Mouse (Mus musculus): ENCODE measurements around the gene Npl.

The Npl gene

DNA sequence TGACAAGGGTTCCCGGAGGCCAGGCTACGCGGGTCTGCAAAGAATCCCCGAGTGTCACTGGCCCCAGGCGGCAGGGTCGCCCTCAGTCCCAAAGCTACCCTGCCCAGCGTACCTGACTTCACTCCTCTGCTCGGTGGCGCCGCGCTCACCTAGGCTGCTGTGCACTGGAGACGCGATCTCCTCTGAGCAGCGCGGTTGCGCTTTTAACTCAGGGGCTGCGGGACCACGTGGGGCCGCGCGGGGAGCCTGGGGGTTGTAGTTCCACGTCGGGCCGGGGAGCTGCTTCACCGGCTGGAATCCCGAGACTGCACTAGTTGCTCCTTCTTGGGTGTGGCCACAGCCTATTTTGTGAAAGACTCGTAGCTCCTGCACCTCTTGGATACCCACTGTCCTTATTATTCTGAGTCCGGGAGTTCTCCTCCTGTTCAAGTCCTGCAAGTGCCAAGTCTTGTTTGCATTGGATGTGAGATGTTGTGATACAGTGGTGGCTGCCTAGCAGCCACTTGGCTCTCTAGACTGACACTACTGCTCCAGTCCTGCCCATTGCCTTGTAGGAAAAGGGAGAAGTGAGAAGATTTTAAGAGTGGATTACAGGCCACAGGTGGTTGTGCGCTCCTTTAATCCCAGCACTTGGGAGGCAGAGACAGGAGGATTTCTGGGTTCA, at the start of gene Npl:
TSS of gene Npl (minus strand) at position 510 of the 664 bp plus-strand sequence.
- DNase-seq (ENCODE audit: low read depth): peak; percentile 46

DNA sequence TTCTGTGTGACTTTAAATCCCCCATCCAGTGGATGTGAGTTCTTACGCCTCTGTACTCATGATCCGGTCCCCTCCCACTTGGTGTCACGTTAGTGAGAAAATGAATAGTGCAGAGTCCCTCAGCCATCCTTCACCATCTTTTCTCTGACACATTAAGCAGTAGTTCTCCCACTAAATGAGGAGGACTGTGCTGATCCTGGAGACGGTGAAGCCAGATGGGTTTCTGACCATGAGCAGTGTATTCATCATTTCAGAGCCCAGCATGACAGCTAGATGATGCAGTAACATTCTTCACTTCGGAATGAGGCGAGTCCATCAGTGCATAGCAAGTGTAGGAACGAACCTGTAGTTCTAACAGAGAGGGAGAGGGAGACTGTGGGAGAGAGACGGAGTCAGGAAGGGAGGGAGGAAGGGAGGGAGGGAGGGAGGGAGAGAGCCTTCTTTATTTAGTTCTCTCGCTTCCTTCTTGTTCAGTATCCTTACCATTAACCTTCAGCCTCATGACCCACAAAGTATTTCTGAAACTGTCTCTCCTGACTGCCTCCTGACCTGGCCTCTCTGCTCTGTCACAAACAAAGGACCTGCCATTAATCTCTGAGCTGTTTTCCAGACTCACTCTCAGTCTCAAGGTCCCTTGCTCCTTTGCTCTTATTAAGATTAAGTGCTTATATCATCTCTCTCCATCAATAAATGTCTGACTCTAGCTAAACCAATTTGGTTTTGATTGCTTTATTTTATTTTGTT, 49.6 kb upstream of the Npl start:
- DNase-seq (ENCODE audit: low read depth): no peak

DNA sequence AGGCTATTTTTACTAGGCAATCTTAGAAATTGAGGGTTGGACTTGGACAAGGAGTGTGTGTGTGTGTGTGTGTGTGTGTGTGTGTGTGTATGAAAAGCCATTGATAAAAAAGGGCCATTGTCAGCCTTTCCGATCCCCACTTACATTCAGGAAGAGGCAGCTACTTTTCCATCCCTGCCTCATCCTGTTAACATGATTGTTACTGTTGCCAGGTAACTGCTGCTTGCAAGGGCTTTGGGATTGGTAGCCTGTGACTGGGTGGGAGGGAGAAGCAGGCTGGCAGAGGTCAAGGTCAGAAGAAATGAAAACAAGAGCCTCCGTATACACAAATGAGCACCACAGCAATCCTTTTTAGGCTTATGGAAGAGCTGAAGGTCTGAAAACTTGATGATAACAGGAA, 48.9 kb upstream of the Npl start:
- no peak for DNase-seq (ENCODE audit: low read depth)

DNA sequence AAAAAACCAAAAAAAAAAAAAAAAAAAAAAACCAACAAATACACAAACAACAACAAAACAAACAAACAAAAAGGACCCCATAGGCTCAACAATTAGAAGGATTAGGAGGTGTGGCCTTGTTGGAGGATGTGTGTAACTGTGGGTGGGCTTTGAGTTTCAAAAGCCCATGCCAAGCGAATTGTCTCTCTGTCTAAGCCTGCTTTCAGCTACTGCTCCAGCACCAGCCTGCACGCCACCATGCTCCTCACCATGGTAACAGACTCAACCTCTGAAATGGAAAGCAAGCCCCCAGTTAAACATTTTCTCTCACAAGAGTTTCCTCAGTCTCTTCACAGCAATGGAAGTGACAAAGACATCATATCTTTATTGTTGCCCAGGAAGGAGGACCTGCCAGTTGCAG, 43.8 kb upstream of the Npl start:
- no peak for DNase-seq (ENCODE audit: low read depth)

DNA sequence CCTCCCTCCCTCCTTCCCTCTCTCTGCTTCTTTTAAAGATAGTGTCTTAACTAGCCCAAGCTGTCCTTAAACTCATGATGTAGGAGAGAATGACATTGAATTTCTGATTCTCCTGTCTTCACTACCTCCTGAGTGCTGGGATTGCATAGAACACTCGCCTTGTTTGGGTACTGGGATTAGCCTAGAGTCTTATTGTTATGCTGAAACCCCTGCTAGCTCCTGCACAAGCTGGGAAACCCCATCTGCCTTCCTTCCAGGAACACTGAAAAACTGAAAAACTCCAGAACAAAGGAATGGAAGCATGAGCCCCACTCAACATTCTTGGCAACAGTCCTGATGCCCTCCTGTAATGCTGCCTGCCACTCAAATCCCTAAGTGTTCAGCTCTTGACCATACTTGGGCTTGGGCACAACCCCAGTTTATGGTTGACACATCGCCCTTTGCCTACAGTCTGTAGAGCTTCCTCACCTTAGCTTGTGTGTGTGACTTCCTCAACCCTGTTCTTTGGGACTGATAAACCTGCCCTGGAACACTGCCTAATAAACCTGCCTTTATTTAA, 40.4 kb upstream of the Npl start:
- no peak for DNase-seq (ENCODE audit: low read depth)

DNA sequence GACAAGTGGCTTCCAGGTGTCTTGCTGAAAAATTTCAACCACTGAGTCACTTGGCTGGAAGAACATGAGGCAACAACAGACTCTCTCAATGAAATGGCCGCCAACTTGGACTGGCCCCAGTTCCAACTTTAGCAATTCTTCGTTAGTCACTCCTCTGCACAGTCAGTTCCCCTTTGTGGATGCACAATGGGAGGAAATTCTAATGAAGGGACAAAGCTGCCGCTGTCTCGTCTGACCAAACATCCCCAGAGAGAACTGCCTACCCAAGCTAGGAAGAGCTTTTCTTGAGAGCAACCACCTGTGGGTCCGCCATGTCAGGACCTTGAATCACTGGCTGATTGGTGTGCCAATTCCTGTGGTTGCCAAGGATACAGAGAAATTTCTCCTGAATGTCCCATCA, 38.1 kb upstream of the Npl start:
- no peak for DNase-seq (ENCODE audit: low read depth)

DNA sequence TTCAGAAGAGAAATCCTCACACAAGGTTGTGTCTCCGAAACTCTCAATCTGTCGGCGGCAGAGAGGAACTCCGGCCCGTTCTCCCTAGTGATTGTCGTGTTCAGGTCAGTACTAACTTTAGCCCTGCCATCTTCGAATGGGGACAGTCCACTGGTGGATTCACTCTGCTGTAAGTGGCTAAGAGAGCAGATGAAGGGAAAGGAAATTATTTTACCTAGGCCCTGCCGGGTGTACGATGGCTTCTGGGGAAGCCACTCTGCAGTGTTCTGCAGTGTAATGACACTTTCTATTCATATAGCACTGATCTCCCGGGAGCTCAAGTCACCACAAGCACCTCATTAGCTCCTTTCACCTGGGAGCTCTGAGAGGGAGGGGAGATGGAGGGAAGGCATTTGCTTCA, 37.0 kb upstream of the Npl start:
- DNase-seq (ENCODE audit: low read depth): no peak

DNA sequence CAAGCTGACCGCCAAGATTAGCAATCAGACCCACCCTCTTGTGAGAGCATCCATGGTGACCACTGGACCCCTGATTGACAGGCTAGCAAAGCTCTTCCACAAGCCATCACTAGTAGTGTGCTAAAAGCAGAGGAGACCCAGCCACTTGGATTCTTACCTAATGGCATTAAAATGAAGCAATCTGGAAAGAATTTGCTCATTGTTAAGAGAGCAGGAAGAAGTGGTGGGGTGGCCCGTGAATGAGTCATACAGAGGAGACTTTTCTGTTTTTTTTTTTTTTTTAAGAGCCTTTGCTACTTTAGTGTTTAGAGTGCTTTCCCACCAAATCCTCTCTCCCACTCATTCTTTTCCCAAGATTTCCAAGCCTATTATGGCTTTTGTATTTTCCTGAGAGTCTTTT, 35.9 kb upstream of the Npl start:
- DNase-seq (ENCODE audit: low read depth): no peak

DNA sequence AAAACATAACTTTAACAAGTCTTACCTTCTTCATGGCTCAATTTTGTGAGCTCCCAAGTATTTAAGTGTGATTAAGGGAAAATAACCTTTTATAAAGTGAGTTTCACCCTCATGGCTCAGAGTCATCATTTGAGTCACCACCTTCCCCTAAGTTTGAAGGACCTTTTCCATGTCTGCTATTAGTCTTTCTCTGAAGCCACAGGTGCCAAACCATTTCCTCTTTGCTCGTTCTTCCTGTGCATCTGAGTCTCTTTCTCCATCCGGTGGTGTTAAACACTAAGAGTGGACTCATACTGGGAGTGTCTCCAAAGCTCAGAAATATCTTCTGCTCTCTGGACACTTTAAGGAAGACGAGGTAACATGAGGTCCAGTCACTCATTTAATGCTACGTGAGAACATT, 33.3 kb upstream of the Npl start:
- peak; percentile 45 for DNase-seq (ENCODE audit: low read depth)

DNA sequence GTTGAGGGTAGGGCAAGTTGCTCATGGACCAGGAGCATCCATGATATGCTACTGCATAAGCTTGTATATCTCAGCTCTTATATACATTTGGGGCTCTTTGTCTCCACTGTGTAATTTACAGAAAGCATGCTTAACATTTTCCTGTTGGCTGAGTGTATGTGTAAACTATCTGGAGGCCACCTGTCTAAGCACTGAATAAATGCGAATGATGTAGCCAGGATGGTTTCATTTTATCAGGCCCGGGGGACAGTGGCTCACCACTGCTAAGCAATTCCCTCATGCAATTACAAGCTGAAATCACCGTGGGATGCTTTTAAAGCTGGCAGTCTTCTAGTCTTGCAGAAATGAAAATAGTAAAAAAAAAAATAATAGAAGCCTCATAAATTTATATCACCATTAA, 24.9 kb upstream of the Npl start:
- DNase-seq (ENCODE audit: low read depth): no peak

DNA sequence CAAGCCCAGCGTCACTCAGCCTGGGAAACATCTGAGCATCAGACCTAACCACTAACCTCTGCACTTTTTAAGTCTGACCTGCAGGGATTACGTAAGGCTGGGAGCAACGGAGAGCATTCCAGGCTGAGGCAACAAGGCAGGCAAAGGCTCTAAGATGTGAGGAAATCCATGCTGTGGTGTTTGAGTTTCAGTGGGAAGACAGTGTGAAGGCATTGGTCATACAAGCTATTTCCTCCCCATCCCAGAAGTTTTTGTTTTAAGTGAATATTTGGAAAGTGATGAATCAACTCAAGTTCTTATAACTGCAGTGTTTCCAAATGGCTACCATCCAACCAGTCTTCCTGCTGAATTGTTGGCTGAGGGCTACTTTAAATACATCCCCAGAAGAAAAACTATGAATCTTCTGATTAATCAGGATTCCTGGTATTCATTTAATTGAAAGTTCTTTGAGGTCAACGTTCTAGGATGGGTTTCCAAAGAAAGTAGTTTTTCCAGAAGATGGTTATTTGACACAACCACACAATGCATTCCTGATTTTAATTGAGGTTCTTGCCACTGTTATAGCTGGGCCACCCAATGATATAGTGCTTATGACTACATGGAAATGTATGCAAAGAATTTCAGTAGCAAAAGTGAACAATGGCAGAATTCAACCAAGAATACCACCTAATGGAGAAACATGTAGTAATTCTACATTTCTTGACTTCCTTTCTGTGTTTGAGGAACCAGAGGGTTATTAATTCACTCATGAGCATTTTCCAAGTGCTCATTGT, 22.6 kb upstream of the Npl start:
- DNase-seq (ENCODE audit: low read depth): no peak

DNA sequence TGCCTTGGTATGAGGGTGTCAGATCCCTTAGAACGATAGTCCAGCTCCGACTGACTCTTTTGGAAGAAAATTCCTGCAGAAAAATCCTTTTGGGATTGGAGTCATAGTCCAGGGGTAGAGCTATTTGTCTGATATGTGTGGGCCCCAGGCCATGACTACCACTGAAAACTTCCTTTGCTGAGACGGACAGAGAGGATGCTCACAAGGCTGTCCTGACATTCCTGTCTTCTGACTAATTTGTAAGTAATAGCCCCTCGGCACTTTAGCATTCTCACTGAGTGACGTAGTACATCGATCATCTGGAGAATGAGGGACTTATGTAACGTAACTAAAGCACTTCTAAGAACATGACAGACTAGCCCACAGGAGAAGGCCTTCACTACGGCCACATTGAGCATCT, 15.9 kb upstream of the Npl start:
- no peak for DNase-seq (ENCODE audit: low read depth)

DNA sequence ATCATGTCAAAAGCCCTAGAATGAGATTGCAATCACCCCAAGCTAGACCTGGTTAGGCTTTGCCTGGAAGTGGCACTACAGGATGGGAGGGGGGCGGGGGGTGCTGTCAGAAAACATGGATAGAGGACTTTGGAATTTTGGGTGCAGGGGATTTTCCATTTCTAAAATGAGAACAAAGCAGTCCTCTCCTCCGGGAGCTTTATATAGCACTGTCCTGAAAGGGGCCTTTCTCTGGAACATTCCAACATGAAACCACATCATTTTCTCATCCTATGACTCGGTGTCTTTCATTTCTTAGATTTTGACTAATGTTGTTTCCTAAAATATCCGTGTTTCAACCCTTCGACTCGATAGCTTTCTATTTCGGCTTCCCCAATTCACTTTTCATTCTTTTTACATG, 14.9 kb upstream of the Npl start:
- no peak for DNase-seq (ENCODE audit: low read depth)

DNA sequence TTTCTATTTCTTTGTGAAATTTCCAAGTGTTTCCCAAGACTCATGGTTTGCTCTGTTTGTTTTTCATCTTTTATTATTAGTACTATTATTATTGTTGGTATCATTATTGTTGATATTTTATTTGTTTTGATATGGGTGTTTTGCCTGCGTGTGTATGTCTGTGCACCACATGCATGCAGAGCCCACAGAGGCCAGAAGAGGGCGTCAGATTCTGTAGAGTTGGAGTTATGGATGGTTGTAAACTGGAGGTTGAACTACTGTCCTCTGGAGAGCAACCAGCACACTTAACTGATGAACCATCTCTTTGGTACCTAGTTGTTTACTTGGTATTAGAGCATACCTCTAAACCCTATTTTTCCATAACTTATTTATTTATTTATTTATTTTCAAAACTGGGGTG, 13.8 kb upstream of the Npl start:
- peak; percentile 37 for DNase-seq (ENCODE audit: low read depth)

DNA sequence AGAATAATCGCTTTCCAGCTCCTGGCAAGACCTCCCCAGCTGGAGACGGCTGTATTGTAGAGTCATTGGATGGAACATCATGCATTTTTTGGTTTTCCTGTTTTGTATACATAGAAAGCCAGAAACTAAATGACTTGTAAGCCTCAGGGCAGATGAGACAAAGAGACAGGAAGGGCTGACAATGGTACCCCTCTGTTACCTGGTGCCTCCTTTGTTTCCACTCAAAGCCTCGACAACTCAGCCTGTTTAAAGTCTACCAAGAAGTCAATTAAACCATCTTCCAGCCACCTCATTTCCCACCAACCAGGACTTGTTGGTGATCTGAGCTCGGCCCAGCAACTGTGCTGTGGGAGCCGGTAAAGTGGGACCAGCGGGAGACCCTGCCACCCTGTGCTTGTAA, 11.0 kb upstream of the Npl start:
- no peak for DNase-seq (ENCODE audit: low read depth)

DNA sequence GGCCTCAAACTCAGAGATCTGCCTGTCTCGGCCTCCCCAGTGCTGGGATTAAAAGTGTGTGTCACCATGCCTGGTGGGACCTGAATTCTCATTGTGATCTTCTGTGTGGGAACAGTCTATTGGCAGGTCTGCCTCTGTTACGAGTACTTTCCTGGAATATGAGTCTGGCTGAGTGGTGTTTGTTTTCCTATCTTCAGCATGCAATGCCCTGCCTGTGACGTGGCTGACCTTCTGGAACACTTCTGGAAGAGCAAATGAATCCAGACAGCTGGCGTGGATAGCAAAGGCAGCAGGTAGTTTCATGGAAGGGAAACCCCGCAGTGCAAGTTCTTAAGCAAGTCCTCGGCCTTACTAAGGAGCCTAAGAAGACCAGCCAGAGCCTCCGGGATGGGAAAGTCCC, 9.9 kb upstream of the Npl start:
- DNase-seq (ENCODE audit: low read depth): peak; percentile 25

DNA sequence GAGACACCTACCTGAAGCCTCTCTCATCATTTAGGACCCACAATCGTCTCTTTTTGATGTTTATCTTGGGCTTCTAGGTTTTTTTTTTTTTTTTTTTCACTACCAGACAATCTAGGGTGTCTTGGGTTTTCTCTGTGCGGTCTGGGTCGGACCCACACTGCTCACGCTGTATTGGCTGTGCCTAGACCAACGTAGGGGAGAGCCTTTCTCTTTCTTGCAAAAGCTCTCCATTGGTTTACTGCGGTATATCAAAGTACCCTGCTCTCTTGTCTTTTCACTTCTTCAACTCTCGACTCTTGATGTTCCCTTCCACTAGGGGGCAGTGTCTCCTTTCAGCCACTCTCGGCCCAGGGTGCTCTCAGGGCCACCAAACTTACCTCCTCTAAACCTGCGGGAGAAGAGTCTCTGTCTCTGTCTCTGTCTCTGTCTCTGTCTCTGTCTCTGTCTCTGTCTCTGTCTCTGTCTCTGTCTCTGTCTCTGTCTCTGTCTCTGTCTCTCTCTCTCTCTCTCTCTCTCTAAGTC, 9.3 kb upstream of the Npl start:
- peak; percentile 91 for DNase-seq (ENCODE audit: low read depth)

DNA sequence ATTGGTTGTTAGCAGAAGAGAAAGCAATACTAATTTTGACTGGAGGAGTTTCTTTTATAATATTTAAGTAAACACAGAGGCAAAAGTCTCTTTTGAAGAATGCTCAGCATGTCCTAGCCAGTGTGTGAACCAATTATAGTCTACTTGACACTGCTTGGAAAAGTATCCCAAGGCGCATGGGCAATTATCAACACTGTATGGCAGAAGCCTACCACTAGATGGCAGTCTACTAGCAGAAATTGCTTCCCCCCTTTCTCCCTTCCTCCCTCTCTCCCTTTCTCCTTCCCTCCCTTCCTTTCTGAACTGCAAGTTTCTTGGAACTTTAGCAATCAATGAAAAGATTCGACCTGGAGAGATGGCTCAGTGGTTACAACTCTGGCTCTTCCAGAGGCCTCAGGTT, 7.1 kb upstream of the Npl start:
- DNase-seq (ENCODE audit: low read depth): peak; percentile 72

DNA sequence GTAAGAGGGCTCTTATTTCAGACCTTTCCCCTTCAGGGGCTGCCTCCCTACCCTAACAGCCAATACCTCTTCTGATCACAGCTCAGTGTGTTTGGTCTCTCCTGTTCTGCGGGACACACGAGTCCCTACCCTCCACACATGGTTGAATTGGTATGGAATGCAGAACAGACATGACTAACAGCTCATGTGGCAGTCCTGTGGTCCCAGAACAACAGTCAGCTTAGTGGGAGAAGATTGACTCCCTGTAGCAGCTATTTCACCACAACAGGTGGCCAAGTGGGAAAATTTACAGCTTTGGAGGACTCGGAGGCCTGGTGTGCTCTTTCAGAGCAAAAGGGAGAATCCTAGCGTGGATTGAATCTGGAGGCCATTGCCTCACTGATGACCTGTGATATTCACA, 6.4 kb upstream of the Npl start:
- DNase-seq (ENCODE audit: low read depth): no peak

DNA sequence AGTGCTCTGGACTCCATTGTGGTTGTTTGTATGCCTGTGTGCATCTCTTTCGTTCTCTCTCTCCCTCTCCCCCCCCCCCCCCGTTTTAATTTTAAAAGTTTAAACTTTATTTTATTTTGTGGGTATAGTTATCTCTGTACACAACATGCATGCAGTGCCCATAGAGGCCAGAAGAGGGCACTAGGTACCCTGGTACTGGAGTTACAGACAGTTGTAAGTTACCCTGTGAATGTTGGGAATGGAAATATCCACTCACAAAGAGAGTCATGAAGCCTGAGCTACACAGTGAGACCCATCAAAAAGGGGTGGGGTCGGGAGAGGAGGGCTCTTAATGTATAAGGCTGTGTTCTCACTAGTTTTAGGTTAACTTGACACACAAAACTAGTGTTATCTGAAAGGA, 969 bp upstream of the Npl start:
- DNase-seq (ENCODE audit: low read depth): peak; percentile 80

DNA sequence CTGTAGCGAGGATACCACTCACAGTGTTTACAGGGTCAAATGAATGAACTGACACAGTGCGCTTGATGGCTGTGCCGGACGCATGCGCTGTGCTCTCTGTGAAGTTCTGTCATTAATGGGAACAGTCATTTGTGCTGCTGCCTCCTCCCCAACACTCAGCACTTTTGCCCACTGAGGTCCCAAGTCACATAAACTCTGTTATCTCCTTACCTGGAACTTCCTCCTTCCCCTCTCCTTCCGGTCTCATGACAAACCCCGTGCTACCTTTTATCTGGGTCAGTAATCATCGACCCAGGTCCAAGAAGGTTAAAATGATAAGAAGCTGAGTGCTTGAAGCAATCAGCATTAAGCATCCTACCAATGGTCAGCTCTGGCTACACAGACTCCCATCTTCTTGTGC, 2.3 kb downstream of the Npl start:
- no peak for DNase-seq (ENCODE audit: low read depth)

DNA sequence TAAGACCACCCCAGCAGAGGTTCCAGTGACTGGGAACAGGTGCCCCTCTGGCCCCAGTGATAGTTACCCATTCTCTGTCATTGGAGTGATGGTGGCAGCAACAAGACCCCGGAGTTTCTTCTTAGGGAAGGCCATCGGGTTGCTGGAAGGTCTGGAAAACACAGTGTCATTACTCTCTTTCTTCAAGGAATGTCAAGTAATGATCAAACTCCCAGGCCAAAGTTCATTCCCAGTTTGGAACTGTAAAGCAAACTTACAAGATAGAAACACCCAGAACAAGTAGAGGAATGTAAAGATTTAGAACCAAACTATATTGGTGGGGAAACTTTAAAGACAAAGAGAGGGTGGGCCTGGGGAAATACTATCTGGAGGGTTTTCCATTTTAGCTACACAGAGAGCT, 4.6 kb downstream of the Npl start:
- no peak for DNase-seq (ENCODE audit: low read depth)

Data from induced T-regulatory cell, adult 2 months (primary cell).